16 mouse cellular contexts compared by ENCODE assay signal in the genomic region with DNA sequence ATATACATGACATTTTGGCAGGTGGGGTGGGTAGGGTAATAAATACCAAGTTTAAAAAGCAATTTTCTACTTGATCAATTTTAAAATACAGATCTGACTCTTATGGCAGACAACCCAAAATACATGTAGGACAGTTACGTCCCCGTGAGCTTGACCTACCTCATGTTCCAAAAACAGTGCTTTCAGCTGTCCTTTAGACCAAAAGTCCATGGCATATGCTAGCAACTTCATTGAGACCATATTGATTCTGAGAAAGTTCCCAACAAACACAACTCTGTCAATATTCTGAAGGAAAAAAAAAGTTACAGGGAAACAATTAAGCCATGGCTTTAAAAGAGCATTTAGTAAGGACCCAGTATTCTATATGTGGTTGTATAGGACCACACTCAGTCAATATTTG.
"Had no signal": no experiment of that assay in that cellular context is flagged by ENCODE, and none has a peak within 500 bp of the region (broad histone marks: within the 10 kb centered on the region; RNA-seq: fewer than 3 reads in every experiment).

No protein-coding gene starts in this region.

- H3K36me3 ChIP-seq: neural tube, embryonic 13.5 days; neural tube, embryonic 15.5 days; stomach, embryonic 15.5 days had no signal

- H3K4me1 ChIP-seq: neural tube, embryonic 15.5 days; stomach, embryonic 15.5 days had no signal

- DNase-seq: retina, postnatal 1 day; right cerebral cortex, adult 18-20 months; right cerebral cortex, postnatal 14 days; right cerebral cortex, postnatal 25 days; right cerebral cortex, postnatal 4 days; spleen, adult 18-20 months; thymus, adult 18-20 months; thymus, adult 2 months; thymus, postnatal 14 days; thymus, postnatal 25 days; thymus, postnatal 36 days; thymus, postnatal 4 days had no signal

- H3K9me3 ChIP-seq: neural tube, embryonic 13.5 days; neural tube, embryonic 15.5 days; stomach, embryonic 15.5 days had no signal

- H3K27me3 ChIP-seq: neural tube, embryonic 13.5 days; neural tube, embryonic 15.5 days; stomach, embryonic 15.5 days had no signal

- H3K4me2 ChIP-seq: neural tube, embryonic 13.5 days; neural tube, embryonic 15.5 days; stomach, embryonic 15.5 days had no signal

- H3K27ac ChIP-seq: neural tube, embryonic 13.5 days; neural tube, embryonic 15.5 days; stomach, embryonic 15.5 days; stomach, postnatal 0 days had no signal

- H3K4me3 ChIP-seq: neural tube, embryonic 13.5 days; neural tube, embryonic 15.5 days; stomach, embryonic 15.5 days had no signal

- H3K9ac ChIP-seq: neural tube, embryonic 13.5 days; neural tube, embryonic 15.5 days; stomach, embryonic 15.5 days had no signal
